Mouse (Mus musculus) midbrain, postnatal 0 days (tissue): ENCODE measurements around the gene Tns3. TPM values are rescaled to one million over a fixed set of nuclear protein-coding genes. Genes with fewer than 3 reads are reported as not detected.

Source experiments
- ATAC-seq: fragments of 200-750 bp; cut with Nextera tagmentation; 2 replicates; pipeline ENCODE4 v1.8.0; 2017; ENCODE audit warnings: moderate number of reproducible peaks, mild to moderate bottlenecking, moderate TSS enrichment, moderate library complexity; ENCODE audit not compliant: low FRiP score
- DNase-seq: peaks from one replicate; pipeline ENCODE4 v3.0.0-alpha.2; 2015; ENCODE audit warnings: low spot score
- H3K27ac ChIP-seq: fragments of 300-500 bp; sonication (generic); 2 replicates; pipeline ENCODE4 v1.5.1; 2014; ENCODE audit warnings: low read depth, mild to moderate bottlenecking, low read length, mixed read lengths
- H3K27me3 ChIP-seq: fragments of 300-500 bp; sonication (generic); 2 replicates; pipeline ENCODE4 v1.6.1; 2014; ENCODE audit warnings: low read length, control low read depth, mixed read lengths; ENCODE audit not compliant: insufficient read depth
- H3K36me3 ChIP-seq: fragments of 300-500 bp; sonication (generic); 2 replicates; pipeline ENCODE4 v1.6.1; 2014; ENCODE audit warnings: low read length, control low read depth, mixed read lengths; ENCODE audit not compliant: insufficient read depth
- H3K4me1 ChIP-seq: fragments of 300-500 bp; sonication (generic); 2 replicates; pipeline ENCODE4 v1.6.1; 2014; ENCODE audit warnings: mild to moderate bottlenecking, control low read depth, antibody characterized with exemption, low read length, mixed read lengths; ENCODE audit not compliant: insufficient read depth
- H3K4me2 ChIP-seq: fragments of 300-500 bp; sonication (generic); 2 replicates; pipeline ENCODE4 v1.6.1; 2014; ENCODE audit warnings: low read depth, mild to moderate bottlenecking, low read length, mixed read lengths; ENCODE audit not compliant: poor library complexity, severe bottlenecking
- H3K4me3 ChIP-seq: fragments of 300-500 bp; sonication (generic); 2 replicates; pipeline ENCODE4 v1.5.1; 2014; ENCODE audit warnings: low read depth, mild to moderate bottlenecking, low read length, moderate library complexity
- H3K9ac ChIP-seq: fragments of 300-500 bp; sonication (generic); replicated peaks from 2 replicates; pipeline ENCODE4 v1.6.1; 2014; ENCODE audit warnings: mild to moderate bottlenecking, low read length, moderate library complexity, mixed read lengths; ENCODE audit not compliant: poor library complexity, severe bottlenecking
- H3K9me3 ChIP-seq: fragments of 300-500 bp; sonication (generic); 2 replicates; pipeline ENCODE4 v1.6.1; 2016; ENCODE audit warnings: low read length, control low read depth
- CTCF ChIP-seq: IDR thresholded peaks from 2 replicates; pipeline ENCODE4 v1.5.1; 2016; ENCODE audit warnings: antibody characterized with exemption, mild to moderate bottlenecking
- WGBS: fragments of 180-500 bp; shearing (Covaris S2); extraction: QIAGEN DNeasy Blood & Tissue Kit; methylation state at CpG from one replicate; pipeline ENCODE4 v1.1.7; 2014; 5-methylcytosine and 5-hydroxymethylcytosine counted together
- polyA plus RNA-seq: library from polyadenylated mRNA; unstranded; fragments of >200 nt; fragmentation: Nextera tagmentation; extraction: Ambion mirVana; gene quantifications from 2 replicates; pipeline ENCODE4 v1.2.1, GENCODE M21; 2015
- total RNA-seq: library from RNA; depleted of rRNA; stranded (reverse); fragments of >200 nt; gene quantifications from 2 replicates; pipeline ENCODE4 v1.2.3, GENCODE M21; 2014

Gene Tns3
- total and polyA plus RNA-seq, 2 experiments from 2014 or later = 4.9 to 38.7 TPM

GRCm38 (mm10) chr11:8497136-8497535 is 167.2 kb downstream of the Tns3 start:
- DNase-seq = no peak
- WGBS = 90% methylated on average over 6 of the region's 6 CpGs
- H3K4me3 ChIP-seq = no peak overlapping the region
- no peaks in the 10 kb centered on the region for H3K9me3 ChIP-seq
- no peaks in the 10 kb centered on the region for H3K27me3 ChIP-seq
- 0 out of 2 replicates have a peak, but pooled peaks cover 3% of the 10 kb centered on the region for H3K4me1 ChIP-seq
- no peak overlapping the region for H3K4me2 ChIP-seq
- H3K27ac ChIP-seq = no peak overlapping the region
- TF ChIP-seq CTCF = no peak
- no peak for ATAC-seq
- H3K36me3 ChIP-seq = no peaks in the 10 kb centered on the region
- no peak overlapping the region for H3K9ac ChIP-seq

- Histone ChIP-seq H3K36me3 (no peaks in the 10 kb centered on the region), H3K9ac (no peak overlapping the region), H3K4me1 (0 out of 2 replicates have a peak, but pooled peaks cover 3% of the 10 kb centered on the region), H3K9me3 (no peaks in the 10 kb centered on the region), H3K4me3 (no peak overlapping the region), H3K27me3 (no peaks in the 10 kb centered on the region), H3K4me2 (no peak overlapping the region), H3K27ac (peak overlapping the region; percentile 21; the same call in 1 of the 2 replicates)
- no peak for ATAC-seq
- no peak for TF ChIP-seq CTCF
- peak; percentile 68 for DNase-seq
- 41% methylated on average over 5 of the region's 5 CpGs for WGBS
Observed at GRCm38 (mm10) chr11:8496686-8497085, 167.6 kb downstream of the Tns3 start.

GRCm38 (mm10) chr11:8495801-8496200 is 168.5 kb downstream of the Tns3 start:
- H3K27ac ChIP-seq = no peak overlapping the region
- DNase-seq = peak; percentile 48
- TF ChIP-seq CTCF = no peak
- H3K9me3 ChIP-seq = no peaks in the 10 kb centered on the region
- WGBS = 91% methylated on average over 7 of the region's 7 CpGs
- no peaks in the 10 kb centered on the region for H3K36me3 ChIP-seq
- no peak overlapping the region for H3K9ac ChIP-seq
- H3K4me1 ChIP-seq = 0 out of 2 replicates have a peak, but pooled peaks cover 3% of the 10 kb centered on the region
- H3K27me3 ChIP-seq = no peaks in the 10 kb centered on the region
- H3K4me2 ChIP-seq = no peak overlapping the region
- no peak overlapping the region for H3K4me3 ChIP-seq
- ATAC-seq = no peak

GRCm38 (mm10) chr11:8495036-8495435 is 169.3 kb downstream of the Tns3 start:
- DNase-seq = no peak
- Histone ChIP-seq H3K27ac (no peak overlapping the region), H3K36me3 (no peaks in the 10 kb centered on the region), H3K27me3 (no peaks in the 10 kb centered on the region), H3K4me3 (no peak overlapping the region), H3K4me1 (0 out of 2 replicates have a peak, but pooled peaks cover 3% of the 10 kb centered on the region), H3K4me2 (no peak overlapping the region), H3K9ac (no peak overlapping the region), H3K9me3 (no peaks in the 10 kb centered on the region)
- 88% methylated on average over 8 of the region's 8 CpGs for WGBS
- no peak for TF ChIP-seq CTCF
- no peak for ATAC-seq

GRCm38 (mm10) chr11:8493931-8494490 is 170.3 kb downstream of the Tns3 start:
- WGBS = 69% methylated on average over 8 of the region's 8 CpGs
- no peak overlapping the region for H3K4me2 ChIP-seq
- TF ChIP-seq CTCF = no peak
- 0 out of 2 replicates have a peak, but pooled peaks cover 3% of the 10 kb centered on the region for H3K4me1 ChIP-seq
- DNase-seq (peak; percentile 35), ATAC-seq (no peak)
- no peak overlapping the region for H3K4me3 ChIP-seq
- no peaks in the 10 kb centered on the region for H3K36me3 ChIP-seq
- H3K9me3 ChIP-seq = no peaks in the 10 kb centered on the region
- no peak overlapping the region for H3K27ac ChIP-seq
- H3K27me3 ChIP-seq = no peaks in the 10 kb centered on the region
- H3K9ac ChIP-seq = no peak overlapping the region

GRCm38 (mm10) chr11:8492332-8492731 is 172.0 kb downstream of the Tns3 start:
- ATAC-seq (no peak), DNase-seq (peak; percentile 34)
- Histone ChIP-seq H3K9me3 (no peaks in the 10 kb centered on the region), H3K4me1 (0 out of 2 replicates have a peak, but pooled peaks cover 3% of the 10 kb centered on the region), H3K4me3 (no peak overlapping the region), H3K4me2 (no peak overlapping the region), H3K9ac (no peak overlapping the region), H3K36me3 (no peaks in the 10 kb centered on the region), H3K27ac (no peak overlapping the region), H3K27me3 (no peaks in the 10 kb centered on the region)
- WGBS = 92% methylated on average over 10 of the region's 10 CpGs
- no peak for TF ChIP-seq CTCF
